Mouse (Mus musculus) T-helper 17 cell (primary cell): Measurements from ENCODE around the gene Nf1.

Experiments used
- in situ Hi-C, 2 experiments: fragments of 300-600 bp; cut with MboI, MseI; formaldehyde crosslinking; loops; 1 replicate in 1 of 2; 2 replicates in 1 of 2; pipeline ENCODE4 v1.15.1; 2025; ENCODE audit warnings: high pct_unique_total_duplicates in 2 of 2

Nf1 gene

DNA sequence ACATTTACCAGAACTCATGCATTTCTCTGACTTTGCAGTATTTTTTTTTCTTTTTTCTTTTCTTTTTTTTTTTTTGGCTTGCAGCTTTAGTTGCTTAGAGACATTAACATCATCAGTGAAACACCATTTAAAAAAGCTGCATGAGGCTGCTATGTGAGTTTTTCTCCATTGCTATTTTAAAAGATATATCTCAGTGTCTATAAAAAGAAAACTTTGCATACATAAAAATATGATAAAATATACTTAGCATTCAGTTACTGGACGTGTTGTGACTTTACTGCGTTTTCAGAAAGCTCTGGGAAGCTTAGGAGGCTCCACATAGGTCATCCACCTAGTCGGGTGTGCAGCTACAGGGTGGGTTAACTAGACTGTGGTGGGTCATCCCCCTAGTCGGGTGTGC is 120.4 kb downstream of the Nf1 start:
- in situ Hi-C loops: loop anchor here in 1 of 2 experiments (10.0 kb wide), 1 partner anchor 1335 kb away; no protein-coding TSS in a partner anchor

DNA sequence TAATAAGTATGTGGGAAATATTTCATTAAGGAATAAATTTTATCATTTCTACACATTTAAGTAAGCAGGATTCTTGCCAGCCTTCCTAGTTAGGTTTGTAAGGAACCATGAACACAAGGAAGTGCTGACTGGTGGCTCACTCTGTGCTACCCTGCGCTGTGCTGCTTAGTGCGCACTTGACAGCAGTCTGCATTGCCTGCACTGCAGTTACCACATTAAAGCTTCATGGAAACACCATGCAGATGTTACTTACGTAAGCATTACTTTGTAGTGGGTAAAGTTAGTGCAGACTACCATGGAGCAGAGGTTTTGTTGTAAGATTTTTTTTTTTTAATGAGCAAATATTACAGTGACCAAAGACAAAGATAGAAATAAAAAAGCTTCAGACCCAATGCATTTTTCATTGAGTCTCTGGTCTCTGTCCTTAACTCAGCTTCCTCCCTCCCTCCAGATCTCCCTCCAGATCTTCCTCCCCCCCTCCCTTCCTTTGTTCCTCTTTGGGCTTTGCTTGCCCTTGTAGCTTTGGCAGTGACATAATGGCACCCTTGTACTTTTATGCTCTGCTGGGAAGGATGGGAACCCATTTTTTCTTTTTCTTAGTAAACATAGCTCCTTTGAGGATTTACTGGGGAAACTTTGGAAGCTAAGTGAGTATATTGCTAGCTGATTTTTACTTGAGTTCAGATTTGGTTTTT is 121.4 kb downstream of the Nf1 start:
- in situ Hi-C loops: loop anchor here in 1 of 2 experiments (10.0 kb wide), 1 partner anchor 1336 kb away; no protein-coding TSS in a partner anchor

DNA sequence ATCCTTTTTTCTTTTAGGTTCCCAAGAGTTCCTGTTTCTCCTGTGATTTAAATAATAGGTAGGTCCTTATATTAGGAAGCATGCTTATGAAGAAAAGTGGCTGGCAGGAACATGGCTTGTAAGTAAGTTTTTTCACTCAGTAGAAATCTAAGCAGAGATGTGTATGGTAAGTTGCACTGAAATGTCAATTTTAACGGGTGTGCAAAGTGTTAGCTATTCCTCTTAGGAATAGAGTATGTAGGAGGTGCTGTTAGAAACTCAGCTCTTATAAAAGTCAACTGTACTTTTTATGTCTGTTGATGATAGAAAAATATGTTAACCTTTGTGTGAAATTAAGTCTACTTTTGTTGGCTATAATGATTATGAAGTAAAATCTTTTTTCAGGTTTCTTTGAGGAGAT is 128.6 kb downstream of the Nf1 start:
- in situ Hi-C loops: loop anchor here in 1 of 2 experiments (10.0 kb wide), 1 partner anchor 1343 kb away; no protein-coding TSS in a partner anchor

DNA sequence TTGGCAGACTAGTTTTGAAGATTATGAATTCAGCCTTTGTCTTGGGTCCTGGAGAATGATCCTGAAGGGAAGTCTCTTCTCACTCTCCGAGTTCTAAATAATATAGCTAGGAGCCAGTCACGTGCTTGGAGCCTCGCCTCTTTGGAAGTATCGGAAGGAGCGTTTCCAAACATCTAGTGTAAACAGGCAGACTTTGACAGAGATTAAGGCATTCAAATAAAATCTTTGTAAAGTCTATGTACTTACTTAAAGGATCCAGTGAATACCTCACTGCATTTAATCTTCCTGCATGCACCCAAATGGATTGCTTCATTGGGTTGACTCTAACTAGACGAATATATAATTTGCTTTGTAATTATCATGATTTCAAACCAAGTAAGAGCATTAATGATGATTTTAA is 143.9 kb downstream of the Nf1 start:
- in situ Hi-C loops: loop anchor here in 1 of 2 experiments (10.0 kb wide), 1 partner anchor 91 kb away; no protein-coding TSS in a partner anchor

GRCm38 (mm10) chr11:79483876-79484528 is 144.5 kb downstream of the Nf1 start:
- in situ Hi-C loops: loop anchor here in 1 of 2 experiments (10.0 kb wide), 1 partner anchor 91 kb away; no protein-coding TSS in a partner anchor

- in situ Hi-C loops: loop anchor here in 1 of 2 experiments (10.0 kb wide), 1 partner anchor 90 kb away; no protein-coding TSS in a partner anchor
Measured at GRCm38 (mm10) chr11:79484721-79485120, 145.2 kb downstream of the Nf1 start.

GRCm38 (mm10) chr11:79494976-79495800 is 155.7 kb downstream of the Nf1 start:
- in situ Hi-C loops: loop anchor here in 1 of 2 experiments (5.0 kb wide), 1 partner anchor 57 kb away; no protein-coding TSS in a partner anchor

DNA sequence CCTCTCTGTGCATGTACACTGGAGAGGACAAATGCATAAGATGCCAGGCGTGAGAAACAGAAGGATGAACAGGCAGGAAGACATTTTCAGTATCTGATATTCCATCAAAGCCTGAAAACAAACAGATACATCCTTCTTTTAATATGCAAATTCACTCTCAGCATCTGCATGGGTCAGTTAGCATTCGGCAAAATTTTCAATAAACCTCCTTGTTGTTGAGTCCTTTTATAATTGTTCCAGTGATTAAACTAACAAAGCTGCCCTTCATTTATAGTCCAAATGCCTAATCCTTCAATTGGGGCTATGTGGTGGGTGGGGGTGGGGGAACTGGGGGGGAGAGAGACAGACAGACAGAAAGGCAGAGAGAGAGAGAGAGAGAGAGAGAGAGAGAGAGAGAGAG is 163.4 kb downstream of the Nf1 start:
- in situ Hi-C loops: no loop called here

GRCm38 (mm10) chr11:79503845-79504244 is 164.4 kb downstream of the Nf1 start, which contains the start of gene Omg:
Gene Omg (minus strand): TSS chr11:79504084.
- in situ Hi-C loops: no loop called here

- in situ Hi-C loops: no loop called here
Measured at GRCm38 (mm10) chr11:79504506-79504905, 165.0 kb downstream of the Nf1 start.

DNA sequence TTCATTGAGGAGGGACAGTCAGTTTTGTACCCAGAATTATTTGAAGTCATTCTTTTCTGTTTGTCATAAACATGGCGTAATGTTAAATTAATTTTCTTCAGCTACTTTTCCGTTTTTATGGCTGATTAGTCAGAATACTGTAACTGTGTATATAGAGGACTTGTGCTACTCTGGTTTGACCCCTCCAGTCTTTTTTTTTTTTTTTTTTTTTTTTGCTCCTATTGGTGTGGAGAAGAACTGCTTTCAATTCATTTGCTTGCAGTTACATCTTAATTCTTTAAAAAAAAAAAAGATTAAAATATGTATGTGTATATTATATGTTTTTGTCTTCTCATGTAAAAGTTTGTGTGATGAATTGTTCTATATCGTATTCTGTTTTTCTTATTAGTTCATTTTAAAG is 172.5 kb downstream of the Nf1 start:
- in situ Hi-C loops: no loop called here

GRCm38 (mm10) chr11:79515331-79515730 is 175.8 kb downstream of the Nf1 start:
- in situ Hi-C loops: no loop called here

- in situ Hi-C loops: no loop called here
Measured at GRCm38 (mm10) chr11:79515798-79516197, 176.3 kb downstream of the Nf1 start.

DNA sequence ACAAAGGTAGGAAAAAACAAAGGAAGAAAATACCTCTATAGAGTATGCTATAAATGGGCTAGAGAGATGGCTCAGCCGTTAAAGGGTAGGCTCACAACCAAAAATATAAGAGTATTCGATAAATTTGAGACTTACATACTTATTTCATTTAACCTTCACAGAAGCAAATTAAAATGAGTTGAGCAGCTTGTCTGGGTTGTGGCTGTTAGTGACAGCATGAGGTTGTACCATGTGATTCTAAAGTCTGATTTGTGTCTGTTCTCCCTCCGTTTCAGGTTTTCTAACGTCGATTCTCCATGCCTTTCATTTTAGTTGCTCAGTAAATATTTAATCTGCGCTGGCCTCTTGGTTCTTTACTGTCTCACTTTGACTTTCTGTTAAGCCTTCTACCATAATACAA is 179.8 kb downstream of the Nf1 start:
- in situ Hi-C loops: no loop called here

DNA sequence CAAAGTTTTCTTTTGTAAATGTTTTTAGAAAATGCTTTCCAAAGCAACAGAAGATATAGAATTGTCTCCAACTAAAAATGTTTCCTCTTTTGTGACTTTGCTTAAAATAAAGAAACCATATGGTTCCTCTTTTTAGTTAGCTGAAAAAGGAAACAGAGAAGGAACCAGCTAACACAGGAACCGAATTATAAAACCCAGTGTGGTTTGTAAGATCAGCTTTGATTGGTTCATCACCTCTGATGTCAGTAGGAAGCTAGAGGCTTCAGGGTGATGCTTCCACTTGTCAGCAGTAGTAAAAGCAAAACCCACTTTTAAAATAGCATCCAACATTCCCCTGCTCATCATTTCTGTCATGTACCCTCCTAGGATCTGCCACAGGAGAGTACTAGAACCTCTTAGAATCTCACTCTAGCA is 180.4 kb downstream of the Nf1 start:
- in situ Hi-C loops: loop anchor here in 1 of 2 experiments (10.0 kb wide), 1 partner anchor 1025 kb away; the partner anchor contains the start of genes Sarm1 and Vtn

DNA sequence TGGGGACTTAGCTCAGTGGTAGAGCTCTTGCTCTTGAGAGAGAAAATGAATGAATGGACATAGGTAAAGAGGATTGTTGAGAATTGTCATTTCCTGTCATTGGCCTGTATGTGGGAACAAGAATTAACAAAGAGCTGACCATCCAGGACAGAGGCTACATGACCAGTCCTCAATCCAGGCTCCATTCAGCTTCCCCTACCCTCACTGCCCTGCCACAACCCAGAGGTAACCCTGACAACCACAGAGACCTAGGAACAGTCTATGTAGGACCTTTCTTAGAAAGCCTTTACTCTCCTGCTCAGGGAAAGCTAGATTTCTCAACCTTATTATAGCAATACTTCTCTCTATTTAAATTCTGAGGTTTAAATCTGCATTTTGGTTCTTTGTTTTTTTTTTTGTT is 181.3 kb downstream of the Nf1 start:
- in situ Hi-C loops: loop anchor here in 1 of 2 experiments (10.0 kb wide), 1 partner anchor 1026 kb away; the partner anchor contains the start of genes Sarm1 and Vtn

DNA sequence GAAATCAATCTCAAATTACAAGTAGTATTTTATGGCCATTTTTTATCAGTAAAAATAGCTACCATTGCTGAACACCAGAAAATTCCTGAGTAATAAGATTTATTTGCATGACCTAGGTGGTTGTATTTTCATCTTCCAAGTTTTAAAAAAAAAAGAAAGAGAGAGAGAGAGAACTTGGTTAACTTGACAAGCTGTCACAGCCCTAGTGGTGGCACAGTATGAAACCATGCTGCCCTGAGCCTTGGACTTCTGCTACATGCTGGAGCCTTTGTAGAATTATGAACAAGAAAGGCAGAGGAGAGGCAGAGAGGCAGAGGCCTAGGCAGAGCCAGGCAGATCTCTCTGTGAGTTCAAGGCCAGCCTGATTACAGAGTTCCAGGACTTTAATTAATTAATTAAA is 182.4 kb downstream of the Nf1 start:
- in situ Hi-C loops: loop anchor here in 1 of 2 experiments (10.0 kb wide), 1 partner anchor 1027 kb away; the partner anchor contains the start of genes Sarm1 and Vtn

GRCm38 (mm10) chr11:79522944-79523343 is 183.5 kb downstream of the Nf1 start:
- in situ Hi-C loops: loop anchor here in 1 of 2 experiments (10.0 kb wide), 1 partner anchor 1028 kb away; the partner anchor contains the start of genes Sarm1 and Vtn

GRCm38 (mm10) chr11:79523560-79524309 is 184.2 kb downstream of the Nf1 start, which contains the start of gene Evi2b:
Gene Evi2b (minus strand): TSS chr11:79523762.
- in situ Hi-C loops: loop anchor here in 1 of 2 experiments (10.0 kb wide), 1 partner anchor 1029 kb away; the partner anchor contains the start of genes Sarm1 and Vtn

DNA sequence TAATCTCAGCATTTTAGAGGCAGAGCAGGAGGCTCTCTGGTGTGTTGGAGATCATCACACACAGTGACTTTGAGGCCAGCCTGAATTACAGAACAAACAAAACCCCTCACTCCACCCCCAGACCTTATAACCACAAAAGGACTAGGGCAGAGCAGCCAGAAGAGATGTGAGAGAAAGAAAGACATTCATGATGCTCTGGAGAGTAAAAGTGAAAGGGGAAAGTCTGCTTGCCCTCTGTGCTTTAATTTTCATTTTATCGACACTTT is 184.8 kb downstream of the Nf1 start:
- in situ Hi-C loops: loop anchor here in 1 of 2 experiments (10.0 kb wide), 1 partner anchor 1029 kb away; the partner anchor contains the start of genes Sarm1 and Vtn
